Mouse (Mus musculus) lung, postnatal 0 days (tissue): ENCODE data around the gene Cd70.

ENCODE experiments used
- CTCF ChIP-seq: IDR thresholded peaks from 2 replicates; pipeline ENCODE4 v1.5.1; 2016; ENCODE audit warnings: antibody characterized with exemption, mild to moderate bottlenecking
- EP300 ChIP-seq: IDR thresholded peaks from 2 replicates; pipeline ENCODE4 v1.6.1; 2016; ENCODE audit warnings: antibody characterized with exemption, mild to moderate bottlenecking, control low read depth

GRCm38 (mm10) chr17:57148343-57148742 is 1.2 kb downstream of the Cd70 start:
- no peak for TF ChIP-seq CTCF
- TF ChIP-seq EP300, result no peak
